Mouse (Mus musculus) olfactory bulb, adult 2 months (tissue): Measurements from ENCODE around the gene Mtx2. TPM values are rescaled to one million over a fixed set of nuclear protein-coding genes. Genes with fewer than 3 reads are reported as not detected.

ENCODE experiments used
- H3K27ac ChIP-seq: fragments of 200-500 bp; 2 replicates; pipeline ENCODE4 v1.5.1; 2012; ENCODE audit warnings: low read depth, low read length; ENCODE audit not compliant: insufficient read depth
- H3K4me1 ChIP-seq: fragments of 200-500 bp; 2 replicates; pipeline ENCODE4 v1.6.1; 2012; ENCODE audit warnings: low read length; ENCODE audit not compliant: control insufficient read depth, insufficient read depth
- H3K4me3 ChIP-seq: fragments of 200-500 bp; 2 replicates; pipeline ENCODE4 v1.5.1; 2012; ENCODE audit warnings: mild to moderate bottlenecking, low read depth, low read length, moderate library complexity; ENCODE audit not compliant: insufficient read depth
- CTCF ChIP-seq: fragments of 200-500 bp; IDR thresholded peaks from 2 replicates; pipeline ENCODE4 v1.5.1; 2012; ENCODE audit warnings: low read depth, mild to moderate bottlenecking, low read length, moderate library complexity; ENCODE audit not compliant: insufficient read depth
- POLR2A ChIP-seq: fragments of 200-500 bp; IDR thresholded peaks from 2 replicates; pipeline ENCODE4 v1.6.1; 2012; ENCODE audit warnings: mild to moderate bottlenecking, low read depth, low read length, moderate library complexity; ENCODE audit not compliant: insufficient read depth
- WGBS: fragments of 180-500 bp; shearing (Covaris S2); methylation state at CpG from one replicate; pipeline ENCODE4 v1.1.7; 2018; 5-methylcytosine and 5-hydroxymethylcytosine counted together
- polyA plus RNA-seq: library from polyadenylated mRNA; stranded (reverse); fragments of >200 nt; gene quantifications from 2 replicates; pipeline ENCODE4 v1.2.4, GENCODE M21; 2012; ENCODE audit warnings: low replicate concordance; ENCODE audit not compliant: missing spikeins, insufficient read depth, insufficient read length

The Mtx2 gene
- polyA plus RNA-seq, 1 experiment: not detected

DNA sequence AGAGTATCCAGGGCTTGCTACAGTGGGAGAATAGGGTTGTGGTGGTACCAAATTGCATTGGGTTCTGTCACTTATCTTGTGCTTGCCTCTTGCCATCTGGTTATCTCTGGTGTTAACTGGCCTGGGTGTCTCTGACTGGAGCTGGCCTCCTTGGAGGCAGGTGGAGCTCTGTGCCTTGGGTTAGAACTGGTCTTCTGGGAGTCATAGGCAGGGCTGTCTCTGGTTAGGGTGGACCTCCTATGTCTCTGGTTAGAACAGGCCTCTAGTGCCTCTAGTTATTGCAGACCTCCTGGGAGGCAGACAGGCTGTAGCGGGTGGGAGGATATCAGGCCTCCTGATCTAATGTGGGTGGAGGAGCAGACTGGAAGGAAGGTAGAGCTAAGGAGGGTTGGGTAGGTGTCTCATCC, 36.5 kb downstream of the Mtx2 start:
- Histone ChIP-seq H3K4me3 (no peak overlapping the region), H3K27ac (no peak overlapping the region), H3K4me1 (no peaks in the 10 kb centered on the region)
- 96% methylated on average over 1 of the region's 1 CpGs for WGBS
- TF ChIP-seq POLR2A (no peak), CTCF (no peak)

DNA sequence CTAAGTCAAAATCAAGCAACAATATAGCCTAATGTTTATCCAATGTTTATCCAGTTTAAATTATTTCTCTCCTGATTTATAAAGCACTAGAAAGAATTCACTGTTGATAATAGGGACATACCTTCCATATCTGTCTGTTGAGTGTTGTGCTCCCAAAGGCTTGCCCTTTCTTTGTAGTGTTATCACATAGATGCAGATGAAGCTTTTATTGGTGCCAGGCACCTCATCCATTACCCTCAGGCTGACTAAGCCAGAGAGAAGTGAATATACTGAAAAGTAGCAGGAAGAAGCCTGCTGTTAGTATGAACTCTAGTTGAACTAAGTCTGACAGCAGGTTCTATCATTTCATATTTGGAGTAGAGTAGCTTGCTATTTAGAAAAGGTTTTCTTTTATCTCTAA, 39.8 kb downstream of the Mtx2 start:
- Histone ChIP-seq H3K27ac (no peak overlapping the region), H3K4me1 (no peaks in the 10 kb centered on the region), H3K4me3 (no peak overlapping the region)
- no peak for TF ChIP-seq CTCF
- TF ChIP-seq POLR2A: no peak

DNA sequence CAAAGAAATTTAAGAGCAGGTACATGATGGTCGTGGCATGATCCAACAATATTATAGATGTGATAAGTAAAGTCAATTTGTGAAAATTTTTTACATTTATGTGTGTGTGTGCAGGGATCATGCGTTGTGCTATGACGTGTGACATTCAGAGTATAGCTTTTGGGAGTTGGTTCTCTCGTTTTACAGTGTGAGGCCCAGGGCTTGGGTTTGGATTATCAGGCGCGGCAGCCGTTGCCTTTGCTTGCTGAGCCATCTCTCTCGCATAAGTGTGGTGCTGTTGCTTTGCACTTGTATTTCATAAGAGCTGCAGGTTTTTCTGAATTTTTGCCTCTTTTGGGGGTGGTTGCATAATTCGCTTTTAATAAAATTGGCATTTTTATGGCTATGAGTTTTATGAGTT, 48.4 kb downstream of the Mtx2 start:
- no peak overlapping the region for H3K27ac ChIP-seq
- H3K4me1 ChIP-seq: no peaks in the 10 kb centered on the region
- H3K4me3 ChIP-seq: no peak overlapping the region
- 95% methylated on average over 9 of the region's 9 CpGs for WGBS
- TF ChIP-seq POLR2A: no peak
- no peak for TF ChIP-seq CTCF

DNA sequence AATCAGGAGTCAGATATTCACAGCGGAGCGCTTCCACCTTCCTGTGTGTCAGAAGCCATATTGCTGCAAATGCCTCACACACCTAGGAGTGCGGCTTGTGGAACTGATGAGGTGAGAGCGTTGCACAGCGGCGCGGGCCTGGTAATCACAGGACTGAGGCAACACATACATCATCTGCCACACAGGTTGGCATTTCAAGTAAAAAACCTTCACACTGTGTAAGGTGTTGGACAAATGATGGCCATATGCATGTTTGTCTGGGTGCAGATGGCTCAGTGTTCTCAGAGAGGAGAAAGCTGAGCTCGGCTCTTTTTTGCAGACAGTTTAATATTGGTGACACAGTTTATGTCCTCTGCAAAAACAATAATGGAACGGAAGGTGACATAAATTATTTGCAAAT, 58.8 kb downstream of the Mtx2 start:
- WGBS: 95% methylated on average over 9 of the region's 9 CpGs
- Histone ChIP-seq H3K27ac (no peak overlapping the region), H3K4me3 (no peak overlapping the region), H3K4me1 (no peaks in the 10 kb centered on the region)
- TF ChIP-seq CTCF: no peak

DNA sequence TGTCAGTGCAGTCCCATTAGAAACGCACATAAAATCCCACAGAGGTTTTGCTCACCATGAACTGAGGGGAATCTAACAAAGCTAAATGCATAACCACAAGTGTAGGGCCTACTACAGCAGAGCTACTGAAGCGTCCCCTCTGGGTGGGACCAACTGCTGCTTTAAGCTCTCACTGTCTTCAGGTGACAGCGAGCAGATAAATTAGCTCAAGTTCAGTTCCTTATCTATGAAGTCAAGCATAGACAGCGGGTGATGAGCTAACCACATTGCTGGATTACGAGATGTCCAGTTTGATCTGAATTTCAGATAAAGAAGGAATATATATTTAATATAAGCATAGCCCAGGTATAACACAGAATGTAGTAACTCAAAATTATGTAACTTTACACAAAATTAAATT, 66.3 kb downstream of the Mtx2 start:
- Histone ChIP-seq H3K27ac (no peak overlapping the region), H3K4me3 (no peak overlapping the region), H3K4me1 (no peaks in the 10 kb centered on the region)
- 88% methylated on average over 5 of the region's 5 CpGs for WGBS
- TF ChIP-seq CTCF (no peak), POLR2A (no peak)

DNA sequence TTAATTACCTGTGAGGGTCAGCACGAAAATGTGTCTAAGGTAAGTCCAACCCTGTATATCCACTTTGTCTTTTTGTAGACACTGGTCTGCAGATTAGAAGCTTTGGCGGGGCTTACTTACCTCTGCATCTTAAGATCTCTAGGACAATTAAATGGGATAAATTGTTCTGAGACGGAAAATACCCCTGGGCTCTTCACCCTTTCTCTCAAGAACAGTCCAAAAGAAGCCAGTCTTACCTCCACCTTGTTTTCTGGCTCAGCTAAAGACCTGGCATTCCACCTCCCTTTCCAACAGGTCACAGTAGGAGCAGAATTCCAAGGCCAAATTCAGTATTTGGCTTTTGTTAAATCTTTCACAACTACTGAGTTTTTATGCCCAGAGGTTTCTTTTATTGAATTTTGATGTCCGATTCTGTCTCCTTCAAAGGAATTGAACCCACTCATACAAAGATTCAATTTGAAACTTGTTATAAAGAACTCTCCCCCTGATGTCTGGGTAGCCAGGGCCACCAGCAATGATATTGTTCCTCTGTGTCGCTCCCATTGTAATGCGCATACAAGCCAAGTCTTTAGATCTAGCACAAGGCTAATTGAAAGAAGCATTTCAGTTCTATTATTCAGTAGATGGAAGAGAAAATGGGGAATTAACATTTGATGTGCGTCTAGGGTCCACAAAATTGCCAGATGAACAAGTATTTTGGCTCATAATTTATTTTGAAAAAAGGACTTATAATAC, 67.4 kb downstream of the Mtx2 start:
- H3K4me3 ChIP-seq: no peak overlapping the region
- H3K4me1 ChIP-seq: no peaks in the 10 kb centered on the region
- no peak overlapping the region for H3K27ac ChIP-seq
- WGBS: 72% methylated on average over 7 of the region's 7 CpGs
- no peak for TF ChIP-seq CTCF
- TF ChIP-seq POLR2A: no peak

DNA sequence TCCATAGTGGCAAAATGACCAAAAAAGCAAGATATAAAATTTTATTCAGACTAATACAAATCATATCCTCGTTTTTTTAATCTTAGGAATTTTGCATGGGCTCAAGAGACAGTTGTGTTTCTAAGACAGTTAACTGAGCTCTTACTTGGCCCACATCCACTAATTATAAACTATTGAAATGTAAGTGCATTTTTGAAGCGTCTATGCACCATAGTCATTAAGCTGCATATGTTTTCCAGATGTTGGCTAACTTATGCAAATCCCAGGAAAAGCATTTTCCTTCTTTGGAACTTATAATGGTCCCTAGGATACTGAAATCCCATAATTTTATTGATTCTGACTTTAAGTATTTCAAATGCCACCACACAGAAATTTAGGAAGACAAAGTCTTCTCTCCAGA, 68.5 kb downstream of the Mtx2 start:
- Histone ChIP-seq H3K4me3 (no peak overlapping the region), H3K4me1 (no peaks in the 10 kb centered on the region), H3K27ac (no peak overlapping the region)
- WGBS: 35% methylated on average over 2 of the region's 2 CpGs
- TF ChIP-seq POLR2A (no peak), CTCF (no peak)

DNA sequence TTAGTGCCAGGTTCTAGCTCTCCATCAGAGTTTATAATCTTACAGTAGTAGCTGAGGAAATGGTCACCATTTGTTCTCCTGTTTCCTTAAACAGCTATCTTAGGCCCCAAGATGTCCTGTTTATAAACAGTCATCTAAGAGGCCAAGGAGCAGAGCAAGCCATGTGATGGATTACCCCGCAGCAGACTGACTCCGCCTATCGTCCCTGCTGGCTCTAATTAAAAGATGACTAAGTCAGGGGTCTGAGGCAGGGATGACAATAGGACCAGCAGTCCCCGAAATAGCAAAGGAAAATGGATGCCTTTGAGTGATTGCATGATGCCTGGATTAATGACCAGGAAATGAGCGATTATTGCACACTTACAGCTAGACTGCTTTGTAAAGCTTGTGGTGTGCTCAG, 74.4 kb downstream of the Mtx2 start:
- H3K4me3 ChIP-seq: no peak overlapping the region
- H3K4me1 ChIP-seq: no peaks in the 10 kb centered on the region
- 30% methylated on average over 5 of the region's 5 CpGs for WGBS
- TF ChIP-seq POLR2A: no peak
- TF ChIP-seq CTCF: no peak
- no peak overlapping the region for H3K27ac ChIP-seq

DNA sequence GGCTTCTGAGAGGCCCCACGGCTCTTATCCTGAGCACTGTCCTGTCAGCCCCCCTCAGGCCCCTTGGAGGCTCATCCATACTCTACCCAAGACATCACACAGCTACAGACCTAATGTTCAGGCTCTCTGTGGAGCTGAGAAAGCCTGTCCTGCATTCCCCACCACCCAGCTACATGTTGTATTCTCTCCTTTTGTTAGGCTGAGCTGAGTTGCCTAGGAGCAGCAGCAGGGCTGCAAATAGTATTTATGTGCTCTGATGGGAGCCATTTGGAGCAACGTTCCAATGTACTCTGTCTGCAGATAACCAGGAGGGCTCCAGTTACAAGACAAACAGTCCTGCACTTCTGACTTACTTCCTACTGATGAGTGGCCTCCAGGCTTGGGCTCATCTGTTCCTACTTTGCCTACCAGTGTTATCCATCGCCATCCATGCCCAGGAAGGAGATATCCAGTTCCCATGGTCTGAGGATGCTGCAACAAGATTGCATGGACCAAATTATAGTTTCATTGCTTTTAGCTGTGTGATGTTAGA, 76.2 kb downstream of the Mtx2 start:
- 58% methylated on average over 3 of the region's 3 CpGs for WGBS

More for the DNA sequence above, 76.2 kb downstream of the Mtx2 start:
- Histone ChIP-seq H3K4me3 (no peak overlapping the region), H3K27ac (no peak overlapping the region), H3K4me1 (no peaks in the 10 kb centered on the region)
- TF ChIP-seq CTCF (no peak), POLR2A (no peak)
